Mouse (Mus musculus): ENCODE measurements around the gene Ypel2.

DNA sequence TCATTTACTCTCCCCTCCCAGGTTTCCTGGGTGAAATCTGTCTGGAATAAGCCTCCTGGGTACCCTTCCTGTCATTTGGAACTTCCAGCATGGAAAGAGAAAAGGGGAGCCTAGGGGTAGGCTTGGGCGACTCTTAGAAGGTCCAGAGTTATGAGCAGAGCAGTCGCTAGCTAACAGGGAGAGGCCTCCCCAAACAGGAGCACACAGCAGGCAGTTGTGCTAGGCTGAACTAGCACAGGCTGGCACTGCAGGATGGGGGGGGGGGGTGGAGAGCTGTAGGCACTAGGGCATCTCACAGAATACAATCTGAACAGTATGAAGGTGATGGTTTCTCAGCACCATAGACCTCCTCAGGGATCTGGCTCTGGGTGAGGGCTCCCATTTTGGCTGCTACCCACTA lies 31.1 kb downstream of the Ypel2 start:
- TF ChIP-seq POLR2A (IDR thresholded peaks at IDR 0.05; ENCODE audit: low read depth, low read length) (no peak), CTCF (IDR thresholded peaks at IDR 0.05; ENCODE audit: extremely low read depth, insufficient read depth, insufficient read length, insufficient replicate concordance) (no peak)
